Mouse (Mus musculus): ENCODE results near the gene Lrrc41.

- TF ChIP-seq POLR2A (IDR thresholded peaks at IDR 0.05; ENCODE audit: insufficient read depth, low read depth, low read length) (no peak), CTCF (IDR thresholded peaks at IDR 0.05) (peak; percentile 48), EP300 (IDR thresholded peaks at IDR 0.05; ENCODE audit: insufficient read depth, low read depth, low read length) (no peak)
These were observed 1.9 kb upstream of the Lrrc41 start for GRCm38 (mm10) chr4:116073146-116073545.
